Mouse (Mus musculus) testis, adult 2 months (tissue): Measurements from ENCODE around the gene Cdk12.
"Not testable (repeated sequence)": the region's sequence is repeated elsewhere in the genome, so short reads cannot be mapped to it uniquely, and the experiment has no call there.

Source experiments
- CTCF ChIP-seq: fragments of 200-500 bp; IDR thresholded peaks from 2 replicates; pipeline ENCODE4 v1.5.1; 2012; ENCODE audit warnings: low read depth, mild to moderate bottlenecking, inconsistent platforms, low read length, moderate library complexity; ENCODE audit not compliant: control insufficient read depth, insufficient read depth, insufficient replicate concordance
- POLR2A ChIP-seq: fragments of 200-500 bp; IDR thresholded peaks from 2 replicates; pipeline ENCODE4 v1.6.1; 2012; ENCODE audit warnings: low read depth, mild to moderate bottlenecking, inconsistent platforms, low read length, moderate library complexity; ENCODE audit not compliant: control insufficient read depth

GRCm38 (mm10) chr11:98182149-98182548 is 20.7 kb upstream of the Cdk12 start:
- not testable (repeated sequence) for TF ChIP-seq CTCF, POLR2A
